Mouse (Mus musculus): ENCODE data around the gene Mylk. TPM values are rescaled to one million over a fixed set of nuclear protein-coding genes. Genes with fewer than 3 reads are reported as not detected.

Gene Mylk
- polyA plus RNA-seq, 1 experiment, result 233 TPM

DNA sequence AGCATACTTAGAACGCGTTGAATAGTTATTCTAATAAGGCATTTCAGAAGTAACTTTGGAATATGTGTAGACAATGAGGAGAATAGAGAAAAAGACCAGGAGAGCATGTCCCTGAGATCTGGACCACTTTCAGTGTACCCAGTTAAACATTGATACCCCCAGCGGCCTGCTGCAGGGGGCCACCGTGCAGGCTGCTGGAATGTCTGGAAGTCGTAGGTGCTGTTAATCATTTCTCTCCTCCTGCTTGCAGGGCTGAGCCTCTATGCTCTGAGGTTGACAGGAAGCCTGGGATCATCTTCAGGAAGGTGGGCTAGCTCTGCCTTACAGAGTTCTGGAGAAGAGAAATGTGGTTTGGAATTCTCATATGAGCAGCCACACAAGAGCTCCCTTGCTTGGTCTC is 112.6 kb downstream of the Mylk start:
- DNase-seq, result no peak
- H3K4me1 ChIP-seq (ENCODE audit: control insufficient read depth, insufficient read depth, low read length), result no peaks in the 10 kb centered on the region
- WGBS, result 66% methylated on average over 5 of the region's 5 CpGs
- TF ChIP-seq POLR2A (IDR thresholded peaks at IDR 0.05; ENCODE audit: borderline replicate concordance, extremely low read depth, low read depth, low read length), result no peak
- TF ChIP-seq CTCF (IDR thresholded peaks at IDR 0.05; ENCODE audit: insufficient read depth, low read length), result no peak
- no peak overlapping the region for H3K4me3 ChIP-seq (replicated peaks; ENCODE audit: extremely low read depth, low read depth, low read length)

DNA sequence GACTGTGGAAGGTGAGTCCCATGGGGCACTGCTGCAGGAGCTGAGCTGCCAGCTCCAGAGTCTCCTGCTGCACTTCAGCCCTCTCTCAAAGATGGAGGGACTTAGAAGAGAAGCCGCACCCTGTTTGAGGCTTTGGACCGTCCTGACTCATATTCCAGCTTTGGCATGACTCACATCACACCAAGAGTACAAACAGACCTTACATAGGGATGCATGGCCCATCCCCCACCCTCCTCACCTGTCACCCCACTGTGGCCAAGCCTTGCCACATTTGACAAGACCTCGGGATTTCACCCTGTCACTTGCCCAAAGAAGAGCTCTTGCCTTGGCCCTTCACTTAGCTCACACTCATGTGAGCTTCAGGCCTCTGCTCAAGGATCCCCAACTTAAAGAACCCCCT is 115.8 kb downstream of the Mylk start:
- TF ChIP-seq CTCF (IDR thresholded peaks at IDR 0.05; ENCODE audit: insufficient read depth, low read length) (no peak), POLR2A (IDR thresholded peaks at IDR 0.05; ENCODE audit: borderline replicate concordance, extremely low read depth, low read depth, low read length) (no peak)
- DNase-seq, result no peak
- H3K4me1 ChIP-seq (ENCODE audit: control insufficient read depth, insufficient read depth, low read length), result no peaks in the 10 kb centered on the region; the same call in 1 of the 2 replicates
- WGBS, result 79% methylated on average over 3 of the region's 3 CpGs
- H3K4me3 ChIP-seq (replicated peaks; ENCODE audit: extremely low read depth, low read depth, low read length), result no peak overlapping the region

DNA sequence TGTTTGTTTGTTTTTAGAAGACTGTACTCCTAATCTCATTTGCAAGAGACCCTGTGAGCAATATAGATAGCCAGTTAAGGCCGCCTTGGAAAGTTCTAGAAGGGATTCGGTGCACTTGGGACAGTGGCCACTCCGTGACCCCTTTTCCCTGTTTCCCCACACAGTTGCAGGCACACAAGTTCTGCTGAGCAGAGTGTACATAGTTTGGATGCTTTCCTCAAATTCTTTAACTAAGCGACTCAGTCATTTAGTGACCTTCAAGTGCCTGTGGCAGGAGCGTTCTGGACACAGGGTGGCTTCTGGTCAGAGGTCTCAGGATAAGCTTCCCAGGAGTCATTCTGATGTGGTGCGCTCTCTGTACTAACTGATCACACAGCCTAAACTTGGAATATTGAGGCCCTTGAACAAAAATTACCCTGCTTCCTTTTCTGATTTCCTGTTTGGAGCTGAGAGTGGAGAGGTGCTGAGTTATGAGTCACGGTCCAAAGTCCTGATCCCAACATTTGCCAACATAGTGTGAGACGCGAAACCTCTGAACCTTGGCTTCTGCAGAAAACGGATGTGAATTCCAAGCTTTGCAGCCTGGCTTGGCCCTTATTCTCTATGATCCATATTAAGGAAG is 116.8 kb downstream of the Mylk start:
- Histone ChIP-seq H3K4me3 (replicated peaks; ENCODE audit: extremely low read depth, low read depth, low read length) (no peak overlapping the region), H3K4me1 (ENCODE audit: control insufficient read depth, insufficient read depth, low read length) (no peaks in the 10 kb centered on the region; the same call in 1 of the 2 replicates)
- TF ChIP-seq POLR2A (IDR thresholded peaks at IDR 0.05; ENCODE audit: borderline replicate concordance, extremely low read depth, low read depth, low read length) (no peak), CTCF (IDR thresholded peaks at IDR 0.05; ENCODE audit: insufficient read depth, low read length) (no peak)
- WGBS, result 43% methylated on average over 10 of the region's 10 CpGs
- DNase-seq, result no peak

DNA sequence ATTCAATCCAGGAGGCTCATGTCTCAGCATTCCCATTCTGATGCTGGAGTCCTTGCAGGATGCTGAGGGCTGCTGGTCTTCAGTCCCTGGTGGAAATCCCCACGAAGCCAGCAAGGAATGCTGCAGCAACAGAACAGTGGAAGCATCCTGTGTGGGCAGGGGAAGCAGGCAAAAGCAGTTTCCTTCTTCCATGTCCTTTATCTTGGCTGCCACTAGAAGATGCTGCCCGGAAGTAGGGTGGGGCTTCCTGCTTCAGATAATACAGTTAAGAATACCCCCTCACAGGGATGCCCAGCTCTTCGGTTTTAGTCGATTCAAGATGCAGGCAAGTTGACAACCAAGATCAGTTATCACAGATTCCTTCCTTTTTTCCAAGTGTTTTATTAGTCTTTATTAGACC is 120.4 kb downstream of the Mylk start:
- WGBS, result 46% methylated on average over 4 of the region's 4 CpGs
- H3K4me1 ChIP-seq (ENCODE audit: control insufficient read depth, insufficient read depth, low read length), result no peaks in the 10 kb centered on the region; the same call in 1 of the 2 replicates
- no peak for DNase-seq
- no peak overlapping the region for H3K4me3 ChIP-seq (replicated peaks; ENCODE audit: extremely low read depth, low read depth, low read length)
- no peak for TF ChIP-seq POLR2A (IDR thresholded peaks at IDR 0.05; ENCODE audit: borderline replicate concordance, extremely low read depth, low read depth, low read length)

DNA sequence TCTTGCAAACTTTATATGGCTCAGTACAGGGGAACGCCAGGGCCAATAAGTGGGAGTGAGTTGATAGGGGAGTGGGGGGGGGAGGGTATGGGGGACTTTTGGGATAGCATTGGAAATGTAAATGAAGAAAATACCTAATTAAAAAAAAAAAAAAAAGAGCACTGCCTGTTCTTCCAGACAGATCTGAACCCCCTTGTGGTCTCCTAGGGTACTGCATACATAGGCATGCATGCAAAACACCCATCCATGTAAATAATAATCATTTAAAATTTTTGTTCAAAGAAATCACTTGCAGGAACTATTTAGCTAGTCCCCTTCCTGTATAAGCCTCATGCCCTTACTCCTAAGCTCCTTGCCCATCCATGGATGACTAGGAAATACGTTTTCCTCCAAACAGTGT is 122.2 kb downstream of the Mylk start:
- 95% methylated on average over 2 of the region's 2 CpGs for WGBS

DNA sequence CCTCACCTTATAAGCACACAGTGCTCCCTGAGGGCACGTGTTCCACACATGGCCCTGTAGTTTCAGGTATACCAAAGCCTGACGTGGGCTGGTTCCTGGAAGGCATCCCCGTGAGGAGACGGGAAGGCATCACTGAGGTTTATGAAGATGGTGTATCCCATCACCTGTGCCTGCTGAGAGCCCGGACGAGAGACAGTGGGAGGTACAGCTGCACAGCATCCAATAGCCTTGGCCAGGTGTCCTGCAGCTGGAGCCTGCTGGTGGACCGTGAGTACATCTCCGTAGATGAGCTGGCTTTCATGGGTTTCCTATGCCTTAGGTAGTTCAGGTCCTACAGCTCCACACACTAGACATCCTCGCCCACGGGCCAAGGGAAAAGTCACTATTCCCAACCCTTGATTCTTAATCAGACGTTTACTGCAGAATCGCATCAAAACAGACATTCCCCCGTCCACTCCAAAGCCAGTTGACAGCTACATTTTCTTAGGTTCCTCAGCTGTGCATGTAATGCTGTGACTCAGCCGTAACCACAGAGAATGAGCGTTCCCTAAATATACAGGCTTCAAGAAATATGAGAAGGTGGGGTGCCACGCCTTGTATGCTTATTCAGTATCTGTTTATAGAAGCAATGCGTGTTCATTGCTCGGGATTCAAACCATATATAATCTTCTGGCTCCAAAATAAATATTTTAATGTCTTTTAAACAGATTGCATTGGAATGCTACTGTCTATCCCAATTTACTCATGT is 135.2 kb downstream of the Mylk start:
- no peaks in the 10 kb centered on the region for H3K4me1 ChIP-seq (ENCODE audit: control insufficient read depth, insufficient read depth, low read length)
- 71% methylated on average over 18 of the region's 18 CpGs for WGBS
- TF ChIP-seq POLR2A (IDR thresholded peaks at IDR 0.05; ENCODE audit: borderline replicate concordance, extremely low read depth, low read depth, low read length) (no peak), CTCF (IDR thresholded peaks at IDR 0.05; ENCODE audit: insufficient read depth, low read length) (no peak)

More for the DNA sequence above, 122.2 kb downstream of the Mylk start:
- TF ChIP-seq CTCF (IDR thresholded peaks at IDR 0.05; ENCODE audit: insufficient read depth, low read length) (no peak), POLR2A (IDR thresholded peaks at IDR 0.05; ENCODE audit: borderline replicate concordance, extremely low read depth, low read depth, low read length) (no peak)
- H3K4me1 ChIP-seq (ENCODE audit: control insufficient read depth, insufficient read depth, low read length), result no peaks in the 10 kb centered on the region; the same call in 1 of the 2 replicates
- no peak for DNase-seq
- no peak overlapping the region for H3K4me3 ChIP-seq (replicated peaks; ENCODE audit: extremely low read depth, low read depth, low read length)

DNA sequence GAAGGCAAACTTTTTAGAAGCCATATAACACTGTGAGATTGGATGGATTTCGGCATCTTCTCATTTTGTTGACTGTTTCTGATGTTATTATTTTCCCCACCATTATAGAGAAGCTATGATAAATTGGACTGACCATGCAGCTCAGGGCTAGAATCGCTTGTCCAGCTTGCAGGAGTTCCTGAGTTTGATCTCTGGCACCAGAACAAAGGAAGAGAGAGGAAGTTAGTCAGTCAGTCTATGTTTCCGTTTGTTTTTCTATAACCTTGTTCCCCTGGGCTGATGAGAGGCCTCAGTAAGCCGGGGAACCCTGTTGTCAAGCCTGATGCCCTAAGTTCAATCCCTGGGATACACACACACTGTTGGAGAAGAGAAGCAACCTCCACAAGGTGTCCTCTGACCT is 135.8 kb downstream of the Mylk start:
- TF ChIP-seq POLR2A (IDR thresholded peaks at IDR 0.05; ENCODE audit: borderline replicate concordance, extremely low read depth, low read depth, low read length) (no peak), CTCF (IDR thresholded peaks at IDR 0.05; ENCODE audit: insufficient read depth, low read length) (no peak)
- no peak overlapping the region for H3K4me3 ChIP-seq (replicated peaks; ENCODE audit: extremely low read depth, low read depth, low read length)
- 26% methylated on average over 4 of the region's 4 CpGs for WGBS

More for the DNA sequence above, 135.2 kb downstream of the Mylk start:
- no peak for DNase-seq
- H3K4me3 ChIP-seq (replicated peaks; ENCODE audit: extremely low read depth, low read depth, low read length), result no peak overlapping the region

DNA sequence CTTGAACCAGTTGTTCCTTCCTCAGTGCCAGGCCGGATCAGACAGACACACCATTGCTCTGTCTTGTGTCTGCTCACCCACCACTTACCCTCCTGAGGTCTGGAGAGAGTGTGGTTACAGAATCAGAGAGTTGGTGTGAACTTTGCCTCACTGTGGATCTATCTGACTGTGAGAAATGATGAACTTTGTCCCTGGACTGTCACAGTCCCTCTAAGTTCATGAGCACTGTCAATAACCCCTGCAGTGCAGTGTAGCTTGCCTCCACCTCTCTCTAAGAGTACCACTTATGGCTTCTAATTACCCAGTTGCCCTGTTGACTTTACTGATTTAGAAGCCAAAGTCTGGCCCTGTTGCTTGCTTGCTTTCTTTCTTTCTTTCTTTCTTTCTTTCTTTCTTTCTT is 142.0 kb downstream of the Mylk start:
- no peak for DNase-seq
- TF ChIP-seq POLR2A (IDR thresholded peaks at IDR 0.05; ENCODE audit: borderline replicate concordance, extremely low read depth, low read depth, low read length) (no peak), CTCF (IDR thresholded peaks at IDR 0.05; ENCODE audit: insufficient read depth, low read length) (no peak)
- WGBS, result 71% methylated on average over 1 of the region's 1 CpGs

More for the DNA sequence above, 135.8 kb downstream of the Mylk start:
- H3K4me1 ChIP-seq (ENCODE audit: control insufficient read depth, insufficient read depth, low read length), result no peaks in the 10 kb centered on the region
- no peak for DNase-seq

DNA sequence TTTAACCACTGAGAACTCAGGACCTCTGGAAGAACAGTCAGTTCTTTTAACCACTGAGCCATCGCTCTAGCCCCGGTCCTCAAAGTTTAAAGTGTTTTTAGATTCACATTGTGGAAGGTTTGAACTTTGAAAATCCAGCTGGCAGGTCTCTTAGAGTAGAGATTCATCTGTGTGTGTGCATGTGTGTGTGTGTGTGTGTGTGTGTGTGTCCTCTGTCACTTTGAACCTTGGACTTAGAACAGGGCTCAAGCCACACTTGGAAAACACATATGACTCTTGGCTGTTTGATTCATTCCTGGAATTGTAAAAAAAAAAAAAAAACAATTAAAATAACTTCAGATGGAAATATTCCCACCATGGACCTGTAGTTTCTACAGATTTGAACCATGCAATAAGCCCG is 149.0 kb downstream of the Mylk start:
- no peak overlapping the region for H3K4me3 ChIP-seq (replicated peaks; ENCODE audit: extremely low read depth, low read depth, low read length)
- WGBS, result 79% methylated on average over 3 of the region's 3 CpGs
- H3K4me1 ChIP-seq (ENCODE audit: control insufficient read depth, insufficient read depth, low read length), result peaks cover 5% of the 10 kb centered on the region
- no peak for DNase-seq
- TF ChIP-seq POLR2A (IDR thresholded peaks at IDR 0.05; ENCODE audit: borderline replicate concordance, extremely low read depth, low read depth, low read length), result no peak
- no peak for TF ChIP-seq CTCF (IDR thresholded peaks at IDR 0.05; ENCODE audit: insufficient read depth, low read length)

More for the DNA sequence above, 142.0 kb downstream of the Mylk start:
- Histone ChIP-seq H3K4me1 (ENCODE audit: control insufficient read depth, insufficient read depth, low read length) (no peaks in the 10 kb centered on the region), H3K4me3 (replicated peaks; ENCODE audit: extremely low read depth, low read depth, low read length) (no peak overlapping the region)

DNA sequence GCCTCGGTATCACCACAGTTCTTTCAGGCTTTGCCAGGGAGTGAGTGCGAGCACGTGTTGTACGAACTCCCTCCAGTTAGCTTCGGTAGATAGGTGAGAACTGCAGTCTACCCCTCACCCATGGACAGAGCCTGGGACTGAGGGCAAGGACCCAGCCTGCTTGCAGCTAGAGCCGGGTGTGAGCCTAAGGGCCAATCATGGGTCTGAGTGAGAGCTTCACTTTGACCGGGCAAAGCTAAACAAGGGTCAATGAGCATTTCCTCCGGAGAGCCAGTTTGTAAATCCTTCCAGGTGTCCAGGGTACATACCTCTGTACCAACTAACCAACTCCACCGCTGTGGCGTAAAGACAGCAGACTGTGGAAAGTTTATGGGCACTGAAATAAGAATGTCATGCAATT is 150.9 kb downstream of the Mylk start:
- no peak for DNase-seq

More for the DNA sequence above, 150.9 kb downstream of the Mylk start:
- 82% methylated on average over 10 of the region's 10 CpGs for WGBS
- TF ChIP-seq POLR2A (IDR thresholded peaks at IDR 0.05; ENCODE audit: borderline replicate concordance, extremely low read depth, low read depth, low read length) (no peak), CTCF (IDR thresholded peaks at IDR 0.05; ENCODE audit: insufficient read depth, low read length) (no peak)
- peaks cover 9% of the 10 kb centered on the region for H3K4me1 ChIP-seq (ENCODE audit: control insufficient read depth, insufficient read depth, low read length)
- H3K4me3 ChIP-seq (replicated peaks; ENCODE audit: extremely low read depth, low read depth, low read length), result no peak overlapping the region
